Mouse (Mus musculus) forebrain, embryonic 15.5 days (tissue): ENCODE measurements around the gene Grip1. TPM values are rescaled to one million over a fixed set of nuclear protein-coding genes. Genes with fewer than 3 reads are reported as not detected.
"Not testable (repeated sequence)": the region's sequence is repeated elsewhere in the genome, so short reads cannot be mapped to it uniquely, and the experiment has no call there.

ENCODE experiments used
- ATAC-seq: fragments of 200-750 bp; cut with Nextera tagmentation; replicated peaks from 2 replicates; pipeline ENCODE4 v1.8.0; 2017; ENCODE audit warnings: mild to moderate bottlenecking, moderate TSS enrichment, moderate library complexity
- H3K27ac ChIP-seq: fragments of 300-500 bp; sonication (generic); replicated peaks from 2 replicates; pipeline ENCODE4 v1.5.1; 2015; ENCODE audit warnings: mild to moderate bottlenecking, inconsistent platforms
- H3K27me3 ChIP-seq: fragments of 300-500 bp; sonication (generic); 2 replicates; pipeline ENCODE4 v1.6.1; 2015; ENCODE audit warnings: inconsistent platforms
- H3K36me3 ChIP-seq: fragments of 300-500 bp; sonication (generic); 2 replicates; pipeline ENCODE4 v1.6.1; 2015; ENCODE audit warnings: mild to moderate bottlenecking, inconsistent platforms
- H3K4me1 ChIP-seq: fragments of 300-500 bp; sonication (generic); 2 replicates; pipeline ENCODE4 v1.6.1; 2015; ENCODE audit warnings: inconsistent platforms
- H3K4me2 ChIP-seq: fragments of 300-500 bp; sonication (generic); replicated peaks from 2 replicates; pipeline ENCODE4 v1.6.1; 2015; ENCODE audit warnings: mild to moderate bottlenecking, inconsistent platforms
- H3K4me3 ChIP-seq: fragments of 300-500 bp; sonication (generic); 2 replicates; pipeline ENCODE4 v1.5.1; 2015; ENCODE audit warnings: mild to moderate bottlenecking, inconsistent platforms
- H3K9ac ChIP-seq: fragments of 300-500 bp; sonication (generic); replicated peaks from 2 replicates; pipeline ENCODE4 v1.6.1; 2015; ENCODE audit warnings: mild to moderate bottlenecking, inconsistent platforms
- H3K9me3 ChIP-seq: fragments of 300-500 bp; sonication (generic); 2 replicates; pipeline ENCODE4 v1.6.1; 2016; ENCODE audit warnings: inconsistent platforms
- WGBS: fragments of 180-500 bp; shearing (Covaris S2); methylation state at CpG from one replicate; pipeline ENCODE4 v1.1.7; 2015; ENCODE audit warnings: mixed read lengths; 5-methylcytosine and 5-hydroxymethylcytosine counted together
- polyA plus RNA-seq: library from polyadenylated mRNA; unstranded; fragments of >200 nt; fragmentation: Nextera tagmentation; extraction: Ambion mirVana; gene quantifications from 2 replicates; pipeline ENCODE4 v1.2.1, GENCODE M21; 2015

Gene Grip1
- polyA plus RNA-seq, 1 experiment from 2014 or later: 19.2 TPM

DNA sequence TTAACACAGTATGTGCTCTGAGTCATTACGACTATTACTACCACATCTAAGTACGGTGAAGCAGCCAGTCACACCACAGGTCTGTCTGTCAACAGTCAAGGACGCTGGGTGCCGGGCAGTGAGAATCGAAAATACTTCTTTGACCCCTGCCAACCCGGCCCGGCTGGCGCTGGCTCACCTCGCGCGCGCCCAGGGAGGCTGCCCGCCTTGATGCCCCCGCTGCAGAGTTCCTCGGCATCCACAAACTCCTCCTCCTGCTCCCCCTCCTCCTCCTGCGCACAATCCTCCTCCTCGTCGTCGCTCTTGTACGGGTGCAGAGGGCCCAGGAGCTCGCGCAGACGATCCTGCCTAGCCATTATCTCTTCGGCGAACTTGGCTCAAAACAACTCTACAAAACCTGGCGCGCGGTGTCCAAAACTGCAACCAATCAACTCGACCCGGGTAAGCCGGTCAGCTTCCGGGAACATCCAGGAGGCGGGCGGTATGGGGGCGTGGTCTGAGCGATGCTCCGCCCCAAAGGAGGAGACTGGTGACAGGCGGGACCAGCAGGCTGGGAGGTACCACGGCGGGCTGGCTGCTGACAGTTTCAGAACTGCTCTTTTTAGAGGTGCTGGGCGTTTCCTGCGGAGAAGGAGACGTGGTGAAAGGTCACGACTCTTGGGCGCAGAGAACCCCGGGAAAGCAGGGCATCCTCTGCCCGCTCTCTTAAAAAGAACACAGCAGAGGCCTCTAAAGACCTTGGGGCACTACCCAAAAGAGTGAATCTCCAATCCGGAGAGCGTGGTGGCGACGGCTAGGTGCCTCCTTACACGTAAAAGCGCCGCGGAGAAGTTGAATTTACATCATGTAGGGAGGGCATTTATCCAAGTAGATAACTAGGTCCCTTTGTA, 659.1 kb downstream of the Grip1 start, which contains the start of gene Helb:
Gene Helb (minus strand): TSS at position 481 of the 890 bp plus-strand sequence.
- 1% methylated on average over 55 of the region's 55 CpGs for WGBS
- ATAC-seq: peak; percentile 99
- H3K36me3 ChIP-seq: no peaks in the 10 kb centered on the region
- H3K9me3 ChIP-seq: no peaks in the 10 kb centered on the region
- peak within 1 kb of the TSS; percentile 70 for H3K9ac ChIP-seq
- peak within 1 kb of the TSS; percentile 84 for H3K4me3 ChIP-seq
- H3K4me1 ChIP-seq: peaks cover 11% of the 10 kb centered on the region; the same call in 1 of the 2 replicates
- H3K4me2 ChIP-seq: peak within 1 kb of the TSS; percentile 90
- no peaks in the 10 kb centered on the region for H3K27me3 ChIP-seq
- H3K27ac ChIP-seq: peak within 1 kb of the TSS; percentile 64

DNA sequence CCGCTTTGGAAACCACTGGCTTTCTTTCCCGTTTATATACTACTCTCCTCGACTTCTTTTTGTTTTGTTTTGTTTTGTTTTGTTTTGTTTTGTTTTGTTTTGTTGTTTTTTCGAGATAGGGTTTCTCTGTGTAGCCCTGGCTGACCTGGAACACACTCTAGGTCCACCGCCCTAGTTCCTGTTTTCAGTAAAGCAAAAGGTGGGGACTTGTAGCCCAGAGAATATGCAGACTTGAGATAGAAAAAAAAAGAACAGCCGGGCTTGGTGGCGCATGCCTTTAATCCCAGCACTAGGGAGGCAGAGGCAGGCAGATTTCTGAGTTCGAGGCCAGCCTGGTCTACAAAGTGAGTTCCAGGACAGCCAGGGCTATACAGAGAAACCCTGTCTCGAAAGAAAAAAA, 659.9 kb downstream of the Grip1 start:
- Histone ChIP-seq H3K4me2 (peak overlapping the region; percentile 90), H3K4me1 (peaks cover 11% of the 10 kb centered on the region; the same call in 1 of the 2 replicates), H3K4me3 (peak overlapping the region; percentile 84; the same call in 1 of the 2 replicates)
- not testable (repeated sequence) for H3K9ac ChIP-seq, H3K27ac ChIP-seq, H3K27me3 ChIP-seq, ATAC-seq, H3K9me3 ChIP-seq, H3K36me3 ChIP-seq
- WGBS: 68% methylated on average over 9 of the region's 9 CpGs

DNA sequence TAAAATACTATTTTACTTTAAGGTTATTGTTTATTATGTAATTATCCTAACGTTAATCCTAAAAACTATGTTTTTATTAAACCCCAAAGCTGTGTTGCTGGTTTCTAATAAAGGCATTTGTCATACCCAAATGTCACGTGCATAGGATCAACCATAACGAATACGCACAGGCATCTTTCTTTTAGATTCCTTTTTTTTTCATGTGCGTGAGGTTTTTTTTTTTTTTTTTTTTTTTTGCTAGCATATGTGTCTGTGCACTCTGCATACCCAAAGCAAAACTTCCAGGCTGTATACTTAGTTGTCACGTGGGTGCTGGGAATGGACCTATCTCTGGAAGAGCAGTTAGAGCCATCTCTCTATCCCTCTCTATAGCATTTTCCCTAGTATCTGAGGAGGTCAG, 660.4 kb downstream of the Grip1 start:
- H3K4me2 ChIP-seq: no peak overlapping the region
- H3K9ac ChIP-seq: no peak overlapping the region
- H3K4me3 ChIP-seq: no peak overlapping the region
- H3K27ac ChIP-seq: no peak overlapping the region
- peaks cover 11% of the 10 kb centered on the region; the same call in 1 of the 2 replicates for H3K4me1 ChIP-seq
- H3K27me3 ChIP-seq: no peaks in the 10 kb centered on the region
- no peak for ATAC-seq
- no peaks in the 10 kb centered on the region for H3K9me3 ChIP-seq
- H3K36me3 ChIP-seq: no peaks in the 10 kb centered on the region
- 73% methylated on average over 6 of the region's 6 CpGs for WGBS

DNA sequence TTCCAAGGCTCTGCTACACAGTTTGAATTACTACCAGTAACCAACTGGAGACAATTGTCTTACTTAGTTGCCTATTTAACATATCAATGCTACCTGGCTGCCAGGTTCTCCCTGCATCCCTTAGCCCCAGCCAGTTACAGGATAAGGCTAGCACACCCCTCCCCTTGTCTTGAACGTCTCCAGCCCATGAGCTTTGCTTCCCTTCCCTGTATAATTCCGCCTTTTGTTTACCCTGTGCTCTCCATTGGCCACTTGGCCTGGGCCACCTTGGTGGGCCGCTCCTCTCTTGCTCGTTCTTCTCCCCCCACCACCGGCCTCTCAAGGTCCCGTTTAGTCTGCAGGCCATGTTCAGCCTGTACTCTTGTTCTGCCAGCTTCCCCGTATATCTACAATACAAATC, 660.9 kb downstream of the Grip1 start:
- Histone ChIP-seq H3K4me1 (peaks cover 11% of the 10 kb centered on the region; the same call in 1 of the 2 replicates), H3K4me2 (no peak overlapping the region), H3K4me3 (no peak overlapping the region), H3K9ac (no peak overlapping the region), H3K27ac (no peak overlapping the region), H3K9me3 (no peaks in the 10 kb centered on the region), H3K27me3 (no peaks in the 10 kb centered on the region), H3K36me3 (no peaks in the 10 kb centered on the region)
- 35% methylated on average over 7 of the region's 7 CpGs for WGBS
- no peak for ATAC-seq

DNA sequence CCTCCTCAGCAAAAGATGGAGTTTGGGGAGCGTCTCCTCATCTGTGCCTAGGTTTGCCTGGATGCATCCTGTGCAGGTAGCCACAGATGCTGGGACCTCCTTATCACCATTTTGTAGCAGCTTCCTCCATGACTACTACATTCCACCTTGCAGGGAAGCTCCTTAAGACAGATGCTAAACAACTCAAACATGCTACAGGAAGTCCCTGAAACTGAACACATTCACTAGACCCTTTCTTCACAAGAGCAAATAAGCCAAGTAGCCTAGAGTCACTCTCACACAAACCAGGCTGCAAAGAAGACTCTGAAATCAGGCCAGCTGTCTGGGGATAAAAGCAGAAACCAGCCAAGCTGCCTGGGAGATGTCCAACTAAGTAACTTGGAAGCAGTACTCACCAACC, 661.6 kb downstream of the Grip1 start:
- H3K9ac ChIP-seq: no peak overlapping the region
- H3K27ac ChIP-seq: no peak overlapping the region
- H3K9me3 ChIP-seq: no peaks in the 10 kb centered on the region
- 97% methylated on average over 1 of the region's 1 CpGs for WGBS
- H3K4me3 ChIP-seq: no peak overlapping the region
- H3K4me1 ChIP-seq: peaks cover 11% of the 10 kb centered on the region; the same call in 1 of the 2 replicates
- no peaks in the 10 kb centered on the region for H3K27me3 ChIP-seq
- no peaks in the 10 kb centered on the region for H3K36me3 ChIP-seq
- ATAC-seq: no peak
- H3K4me2 ChIP-seq: no peak overlapping the region

DNA sequence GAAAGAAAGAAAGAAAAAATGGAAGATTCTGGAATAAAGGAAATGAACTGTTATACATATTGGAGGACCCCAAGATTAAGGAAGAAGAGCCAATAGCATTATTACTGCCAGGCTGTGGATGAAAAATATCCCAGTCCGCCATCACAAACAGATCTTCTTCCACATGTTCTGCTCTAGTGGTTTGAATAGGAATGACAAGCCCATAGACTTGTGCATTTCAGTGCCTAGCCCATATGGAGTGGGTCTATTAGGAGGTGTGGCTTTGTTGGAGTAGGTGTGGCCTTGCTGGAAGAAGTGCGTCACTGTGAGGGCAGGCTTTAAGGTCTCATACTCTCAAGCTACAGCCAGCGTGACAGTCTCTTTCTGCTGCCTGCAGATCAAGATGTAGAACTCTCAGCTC, 670.1 kb downstream of the Grip1 start:
- ATAC-seq: no peak
- Histone ChIP-seq H3K4me3 (no peak overlapping the region), H3K9ac (no peak overlapping the region), H3K4me1 (no peaks in the 10 kb centered on the region), H3K36me3 (no peaks in the 10 kb centered on the region), H3K4me2 (no peak overlapping the region), H3K9me3 (no peaks in the 10 kb centered on the region), H3K27me3 (no peaks in the 10 kb centered on the region), H3K27ac (no peak overlapping the region)
- WGBS: 97% methylated on average over 3 of the region's 3 CpGs

DNA sequence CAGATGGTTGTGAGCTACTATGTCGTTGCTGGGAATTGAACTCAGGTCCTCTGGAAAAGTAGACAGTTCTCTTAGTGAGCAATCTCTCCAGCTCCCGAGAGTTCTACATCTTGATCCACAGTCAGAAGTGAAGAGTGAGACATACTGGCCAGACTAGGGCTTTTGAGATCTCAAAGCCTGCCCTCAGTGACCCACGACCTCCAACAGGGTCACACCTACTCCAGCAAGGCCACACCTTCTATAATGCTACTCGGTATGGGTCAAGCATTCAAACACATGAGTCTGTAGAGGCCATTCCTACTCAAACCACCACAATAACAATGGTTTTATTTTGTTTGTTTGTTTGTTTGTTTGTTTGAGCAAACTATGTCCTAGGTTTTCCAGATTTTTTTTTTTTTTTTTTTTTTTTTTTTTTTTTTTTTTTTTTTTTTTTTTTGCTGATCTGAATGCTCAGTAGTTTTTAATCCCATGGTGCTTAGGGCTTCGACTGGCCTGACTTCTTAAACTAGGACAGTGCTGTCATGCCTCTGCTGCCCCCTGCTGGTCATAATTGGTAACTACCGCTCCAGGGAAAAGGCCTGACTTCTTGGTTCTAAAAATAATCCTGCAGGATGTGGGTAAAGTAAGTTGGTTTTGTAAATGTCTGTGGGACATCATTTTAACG, 671.3 kb downstream of the Grip1 start:
- no peaks in the 10 kb centered on the region for H3K9me3 ChIP-seq
- WGBS: 54% methylated on average over 7 of the region's 7 CpGs
- H3K4me2 ChIP-seq: no peak overlapping the region
- no peak overlapping the region for H3K9ac ChIP-seq
- H3K27me3 ChIP-seq: no peaks in the 10 kb centered on the region
- H3K4me1 ChIP-seq: no peaks in the 10 kb centered on the region
- ATAC-seq: peak; percentile 61
- no peak overlapping the region for H3K4me3 ChIP-seq
- H3K27ac ChIP-seq: no peak overlapping the region
- no peaks in the 10 kb centered on the region for H3K36me3 ChIP-seq

DNA sequence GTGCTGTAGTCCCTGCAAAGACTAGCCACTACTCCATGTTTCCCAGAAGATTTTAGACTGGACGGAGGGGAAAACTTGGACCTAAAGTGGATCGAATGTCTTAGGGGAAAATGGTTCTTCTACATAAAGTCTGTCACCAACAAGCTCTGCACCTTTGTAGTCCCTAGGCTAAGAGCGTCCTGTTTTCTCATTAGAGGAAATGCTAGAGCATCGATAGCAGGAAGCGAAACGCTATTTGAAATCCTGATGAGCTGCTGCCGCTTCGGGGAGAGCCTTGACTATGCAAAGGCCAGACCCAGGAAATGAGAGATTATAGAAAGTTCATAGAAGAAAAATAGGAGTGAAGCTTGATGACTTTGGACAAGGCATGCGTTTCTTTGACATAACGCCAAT, 671.8 kb downstream of the Grip1 start:
- Histone ChIP-seq H3K36me3 (no peaks in the 10 kb centered on the region), H3K4me1 (no peaks in the 10 kb centered on the region), H3K9me3 (no peaks in the 10 kb centered on the region), H3K4me2 (no peak overlapping the region), H3K9ac (no peak overlapping the region), H3K27ac (no peak overlapping the region), H3K27me3 (no peaks in the 10 kb centered on the region), H3K4me3 (no peak overlapping the region)
- no peak for ATAC-seq
- WGBS: 85% methylated on average over 10 of the region's 10 CpGs

DNA sequence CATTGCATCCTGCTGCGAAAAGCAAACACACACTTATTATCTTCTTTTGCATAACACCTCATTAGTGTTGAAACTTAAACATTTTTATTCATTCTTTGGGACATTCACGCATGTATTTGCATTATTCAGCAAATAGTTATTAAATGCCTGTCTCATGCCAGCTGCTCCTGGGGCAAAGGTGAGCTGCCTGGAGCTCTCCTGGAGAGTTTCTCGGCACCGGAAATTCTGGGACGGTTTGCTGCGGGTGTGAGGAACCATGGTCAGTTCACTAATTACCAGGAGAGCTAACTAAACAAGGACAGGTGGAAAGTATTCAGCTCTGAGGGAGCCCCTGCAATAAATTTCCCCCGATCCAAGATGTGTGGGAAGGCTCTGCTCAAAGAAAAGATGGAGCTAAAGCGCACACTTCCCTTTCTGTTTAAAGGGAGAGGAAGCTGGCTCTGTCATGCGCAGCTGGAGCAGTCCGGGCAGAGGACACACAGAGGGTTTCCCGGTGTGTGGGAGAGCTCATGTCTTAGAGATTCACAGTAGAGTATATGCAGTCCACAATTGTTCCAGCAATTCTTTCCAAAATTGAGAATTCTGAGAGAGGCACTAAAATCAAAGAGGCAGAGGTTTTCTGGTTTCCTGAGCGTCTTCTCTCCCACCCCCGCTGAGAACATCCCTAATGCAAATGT, 675.1 kb downstream of the Grip1 start:
- H3K36me3 ChIP-seq: no peaks in the 10 kb centered on the region
- no peak overlapping the region for H3K4me2 ChIP-seq
- H3K4me1 ChIP-seq: peaks cover 5% of the 10 kb centered on the region
- WGBS: 51% methylated on average over 13 of the region's 13 CpGs
- H3K27me3 ChIP-seq: no peaks in the 10 kb centered on the region
- ATAC-seq: no peak
- H3K27ac ChIP-seq: no peak overlapping the region
- H3K9me3 ChIP-seq: no peaks in the 10 kb centered on the region
- H3K4me3 ChIP-seq: no peak overlapping the region
- H3K9ac ChIP-seq: no peak overlapping the region

DNA sequence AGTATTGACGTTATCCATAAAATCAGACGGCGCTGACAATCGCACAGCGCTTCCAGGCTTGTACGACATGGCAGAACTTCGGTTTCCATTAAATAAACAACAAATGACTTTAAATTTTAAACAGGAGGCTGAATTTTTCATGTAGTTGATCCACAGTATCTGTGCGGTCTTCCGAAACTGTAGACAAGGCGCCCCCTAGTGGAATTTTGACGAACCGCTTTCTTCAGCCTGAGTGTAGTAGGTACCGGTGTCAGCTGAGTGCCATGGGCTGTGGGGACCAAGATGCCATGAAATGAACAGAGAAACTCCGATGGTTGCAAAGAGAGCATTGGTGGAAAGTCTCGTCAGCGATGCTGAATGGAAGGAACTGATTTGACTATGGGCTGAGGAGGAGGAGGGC, 677.0 kb downstream of the Grip1 start:
- H3K4me2 ChIP-seq: no peak overlapping the region
- ATAC-seq: no peak
- no peaks in the 10 kb centered on the region for H3K36me3 ChIP-seq
- no peak overlapping the region for H3K27ac ChIP-seq
- peaks cover 6% of the 10 kb centered on the region for H3K4me1 ChIP-seq
- H3K9ac ChIP-seq: no peak overlapping the region
- no peaks in the 10 kb centered on the region for H3K27me3 ChIP-seq
- no peak overlapping the region for H3K4me3 ChIP-seq
- H3K9me3 ChIP-seq: no peaks in the 10 kb centered on the region
- WGBS: 67% methylated on average over 16 of the region's 16 CpGs

DNA sequence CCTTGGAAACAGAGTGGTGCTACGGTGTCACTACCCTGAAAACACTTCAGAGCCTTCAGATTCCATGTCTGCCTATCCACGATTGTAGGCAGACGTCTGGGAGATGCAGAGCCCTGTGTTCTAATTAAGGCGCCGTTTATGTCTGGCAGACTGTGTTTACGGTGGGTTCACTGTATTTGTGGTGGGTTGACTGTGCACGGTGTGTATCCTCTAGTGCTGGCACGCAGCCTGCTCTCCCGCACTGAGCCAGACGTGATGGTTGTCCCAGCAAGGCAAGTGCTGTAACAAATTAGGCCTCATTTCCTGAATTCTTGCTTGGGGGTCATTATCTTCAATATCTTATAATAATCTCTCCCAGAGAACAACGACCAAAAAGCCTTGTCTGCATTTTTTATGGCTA, 680.1 kb downstream of the Grip1 start:
- Histone ChIP-seq H3K27ac (no peak overlapping the region), H3K9me3 (no peaks in the 10 kb centered on the region), H3K36me3 (no peaks in the 10 kb centered on the region), H3K27me3 (no peaks in the 10 kb centered on the region), H3K4me1 (peaks cover 6% of the 10 kb centered on the region), H3K9ac (no peak overlapping the region), H3K4me3 (no peak overlapping the region), H3K4me2 (no peak overlapping the region)
- 44% methylated on average over 11 of the region's 11 CpGs for WGBS
- no peak for ATAC-seq

DNA sequence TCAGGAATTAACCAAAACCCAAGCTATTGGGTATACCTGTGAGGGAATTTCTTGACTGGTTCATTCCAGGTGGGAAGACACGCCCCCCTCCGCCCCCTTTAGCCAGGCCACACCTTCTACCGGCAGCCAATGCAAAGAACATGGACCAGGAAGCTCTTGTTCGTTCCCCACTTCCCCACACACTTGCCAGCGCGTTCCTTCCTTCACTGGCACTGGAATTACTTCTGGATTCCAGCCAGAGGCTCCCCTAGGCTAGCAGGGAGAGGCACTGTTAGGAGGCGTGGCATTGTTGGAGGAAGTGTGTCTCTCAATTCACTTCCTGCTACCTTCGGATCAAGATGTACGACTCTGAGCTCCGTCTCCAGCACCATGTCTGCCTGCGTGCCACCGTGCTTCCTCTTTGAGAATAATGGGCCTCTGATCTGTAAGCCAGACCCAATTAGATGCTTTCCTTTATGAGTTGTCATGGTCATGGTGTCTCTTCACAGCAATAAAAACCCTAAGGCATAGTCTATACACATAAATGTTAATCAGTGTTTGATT, 682.5 kb downstream of the Grip1 start:
- H3K9ac ChIP-seq: no peak overlapping the region
- peaks cover 6% of the 10 kb centered on the region for H3K4me1 ChIP-seq
- H3K4me2 ChIP-seq: no peak overlapping the region
- H3K27me3 ChIP-seq: no peaks in the 10 kb centered on the region
- no peak for ATAC-seq
- H3K9me3 ChIP-seq: no peaks in the 10 kb centered on the region
- no peak overlapping the region for H3K27ac ChIP-seq
- H3K36me3 ChIP-seq: no peaks in the 10 kb centered on the region
- no peak overlapping the region for H3K4me3 ChIP-seq
- 87% methylated on average over 12 of the region's 12 CpGs for WGBS
